Mouse (Mus musculus): ENCODE results near the gene Rps6kc1. TPM values are rescaled to one million over a fixed set of nuclear protein-coding genes. Genes with fewer than 3 reads are reported as not detected.

The Rps6kc1 gene
- polyA plus RNA-seq, 1 experiment from 2014 or later: 17.3 TPM

- Histone ChIP-seq H3K27me3 (no peaks in the 10 kb centered on the region), H3K4me2 (replicated peaks) (no peak overlapping the region), H3K9me3 (no peaks in the 10 kb centered on the region), H3K4me1 (peaks cover 6% of the 10 kb centered on the region; the same call in 1 of the 2 replicates), H3K27ac (no peak overlapping the region), H3K9ac (no peak overlapping the region), H3K4me3 (no peak overlapping the region), H3K36me3 (no peaks in the 10 kb centered on the region)
- ATAC-seq (ENCODE audit: low FRiP score, low read depth): no peak
- WGBS: 86% methylated on average over 9 of the region's 9 CpGs
Observed at GRCm38 (mm10) chr1:190656089-190656488, 255.5 kb downstream of the Rps6kc1 start.

GRCm38 (mm10) chr1:190655651-190656050, 255.9 kb downstream of the Rps6kc1 start:
- ATAC-seq (ENCODE audit: low FRiP score, low read depth): no peak
- Histone ChIP-seq H3K27ac (no peak overlapping the region), H3K9me3 (no peaks in the 10 kb centered on the region), H3K9ac (no peak overlapping the region), H3K4me3 (no peak overlapping the region), H3K36me3 (no peaks in the 10 kb centered on the region), H3K27me3 (no peaks in the 10 kb centered on the region), H3K4me2 (replicated peaks) (no peak overlapping the region), H3K4me1 (peaks cover 6% of the 10 kb centered on the region; the same call in 1 of the 2 replicates)
- WGBS: 84% methylated on average over 7 of the region's 7 CpGs

- no peaks in the 10 kb centered on the region for H3K36me3 ChIP-seq
- no peak overlapping the region for H3K9ac ChIP-seq
- no peak overlapping the region for H3K4me3 ChIP-seq
- peaks cover 5% of the 10 kb centered on the region; the same call in 1 of the 2 replicates for H3K4me1 ChIP-seq
- H3K27me3 ChIP-seq: no peaks in the 10 kb centered on the region
- H3K4me2 ChIP-seq (replicated peaks): no peak overlapping the region
- 90% methylated on average over 7 of the region's 7 CpGs for WGBS
- no peak for ATAC-seq (ENCODE audit: low FRiP score, low read depth)
- H3K27ac ChIP-seq: no peak overlapping the region
- H3K9me3 ChIP-seq: no peaks in the 10 kb centered on the region
Observed at GRCm38 (mm10) chr1:190655081-190655480, 256.5 kb downstream of the Rps6kc1 start.

GRCm38 (mm10) chr1:190654694-190655001, 256.9 kb downstream of the Rps6kc1 start:
- H3K27me3 ChIP-seq: no peaks in the 10 kb centered on the region
- no peak overlapping the region for H3K9ac ChIP-seq
- no peak overlapping the region for H3K27ac ChIP-seq
- no peak overlapping the region for H3K4me2 ChIP-seq (replicated peaks)
- 75% methylated on average over 6 of the region's 6 CpGs for WGBS
- no peaks in the 10 kb centered on the region for H3K36me3 ChIP-seq
- no peaks in the 10 kb centered on the region for H3K9me3 ChIP-seq
- H3K4me3 ChIP-seq: no peak overlapping the region
- ATAC-seq (ENCODE audit: low FRiP score, low read depth): no peak
- peaks cover under 1% of the 10 kb centered on the region; the same call in 1 of the 2 replicates for H3K4me1 ChIP-seq

GRCm38 (mm10) chr1:190653989-190654693, 257.4 kb downstream of the Rps6kc1 start:
- Histone ChIP-seq H3K9ac (no peak overlapping the region), H3K4me3 (no peak overlapping the region), H3K36me3 (no peaks in the 10 kb centered on the region), H3K9me3 (no peaks in the 10 kb centered on the region), H3K4me1 (no peaks in the 10 kb centered on the region), H3K27me3 (no peaks in the 10 kb centered on the region), H3K27ac (no peak overlapping the region), H3K4me2 (replicated peaks) (no peak overlapping the region)
- no peak for ATAC-seq (ENCODE audit: low FRiP score, low read depth)
- WGBS: 89% methylated on average over 20 of the region's 20 CpGs

- H3K9ac ChIP-seq: no peak overlapping the region
- H3K27me3 ChIP-seq: no peaks in the 10 kb centered on the region
- no peak overlapping the region for H3K4me3 ChIP-seq
- H3K4me2 ChIP-seq (replicated peaks): no peak overlapping the region
- no peaks in the 10 kb centered on the region for H3K36me3 ChIP-seq
- no peak for ATAC-seq (ENCODE audit: low FRiP score, low read depth)
- no peak overlapping the region for H3K27ac ChIP-seq
- WGBS: 78% methylated on average over 6 of the region's 6 CpGs
- no peaks in the 10 kb centered on the region for H3K9me3 ChIP-seq
- H3K4me1 ChIP-seq: no peaks in the 10 kb centered on the region
Observed at GRCm38 (mm10) chr1:190653081-190653480, 258.5 kb downstream of the Rps6kc1 start.

Other genes with a start within 250 kb of the Rps6kc1 start
- gene Angel2, start 13.3 kb upstream of the Rps6kc1 start, polyA plus RNA-seq (2015; fragmentation: Nextera tagmentation; extraction: Ambion mirVana): 55.1 and 55.3 TPM in 2 replicates
- gene Vash2, start 67.5 kb upstream of the Rps6kc1 start, polyA plus RNA-seq (2015; fragmentation: Nextera tagmentation; extraction: Ambion mirVana): 64.4 and 72.7 TPM in 2 replicates
- 5.2 and 5.8 TPM in 2 replicates for gene Flvcr1, start 114.4 kb upstream of the Rps6kc1 start, polyA plus RNA-seq (2015; fragmentation: Nextera tagmentation; extraction: Ambion mirVana)
- gene Spata45, start 124.9 kb upstream of the Rps6kc1 start, polyA plus RNA-seq (2015; fragmentation: Nextera tagmentation; extraction: Ambion mirVana): not detected in 2 replicates
- gene Tatdn3, start 151.2 kb upstream of the Rps6kc1 start, polyA plus RNA-seq (2015; fragmentation: Nextera tagmentation; extraction: Ambion mirVana): 15.0 and 15.3 TPM in 2 replicates
- 22.8 and 24.2 TPM in 2 replicates for gene Nsl1, start 151.2 kb upstream of the Rps6kc1 start, polyA plus RNA-seq (2015; fragmentation: Nextera tagmentation; extraction: Ambion mirVana)
- 16.6 and 16.7 TPM in 2 replicates for gene Batf3, start 186.1 kb upstream of the Rps6kc1 start, polyA plus RNA-seq (2015; fragmentation: Nextera tagmentation; extraction: Ambion mirVana)